ENCODE assay signal across 1 mouse cellular context in the genomic region with DNA sequence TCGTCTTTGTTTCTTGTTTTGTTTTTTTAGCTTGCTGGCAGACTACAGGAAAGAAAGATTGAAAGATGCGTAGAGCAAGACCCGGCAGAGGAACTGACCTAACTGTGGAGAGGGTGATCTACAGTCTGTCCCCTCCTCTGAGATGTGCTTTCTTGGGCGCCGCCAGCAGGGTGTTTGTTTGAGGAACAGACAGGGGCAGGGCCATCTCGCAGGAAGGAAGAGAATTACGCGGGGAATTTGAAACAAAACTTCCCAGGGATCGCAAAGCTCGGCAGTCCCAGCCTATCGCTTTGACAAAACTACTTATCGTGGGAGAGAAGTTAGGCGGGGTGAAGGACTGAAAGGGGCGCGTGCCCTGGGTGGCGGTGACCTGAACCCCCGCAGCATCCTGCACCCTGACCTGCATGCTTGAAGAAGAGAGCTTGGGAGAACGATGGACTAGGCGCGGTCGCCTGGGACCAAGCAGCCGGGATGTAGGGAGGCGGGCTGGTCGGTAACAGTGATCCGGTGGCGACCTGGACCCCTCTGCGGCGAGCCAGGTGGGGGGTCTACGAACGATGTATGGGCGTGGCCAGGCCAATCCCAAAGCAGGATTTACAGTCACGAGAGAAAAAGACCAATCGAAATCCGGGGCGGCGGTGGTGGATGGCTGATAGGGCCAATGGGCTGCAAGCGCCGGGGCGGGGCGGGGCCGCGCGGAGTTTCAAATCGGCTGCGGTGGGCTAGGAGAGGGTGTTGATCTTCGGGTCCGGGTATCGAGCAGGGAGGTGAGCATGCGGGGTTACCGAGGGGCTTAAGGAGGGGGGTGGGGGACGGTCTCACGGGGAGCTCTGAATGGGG.
TF ChIP-seq lines count a peak whose summit lies in the region.

TSS of gene Pimreg (plus strand) at position 265 of the 840 bp plus-strand sequence.

TF ChIP-seq in C2C12, 6 proteins besides CTCF, POLR2A, EP300 and RAD21:
- peak; percentile 46 for TF ChIP-seq USF1 (IDR thresholded peaks at IDR 0.05; ENCODE audit: low read depth)
- no peak for TF ChIP-seq FOSL1 (IDR thresholded peaks at IDR 0.05; ENCODE audit: insufficient read depth, low read length, poor library complexity, severe bottlenecking)
TF ChIP-seq in C2C12: peak in this region for 1.
